Mouse (Mus musculus) neutrophil, adult 83 days (primary cell): ENCODE results near the gene Araf. TPM values are rescaled to one million over a fixed set of nuclear protein-coding genes. Genes with fewer than 3 reads are reported as not detected.

ENCODE experiments used
- total RNA-seq, 2 experiments: library from RNA; stranded (reverse); gene quantifications; one replicate each; pipeline ENCODE4 v1.2.4; 2023

The Araf gene
- 10 to 100 TPM; 53.8 to 54.4 TPM for total RNA-seq

DNA sequence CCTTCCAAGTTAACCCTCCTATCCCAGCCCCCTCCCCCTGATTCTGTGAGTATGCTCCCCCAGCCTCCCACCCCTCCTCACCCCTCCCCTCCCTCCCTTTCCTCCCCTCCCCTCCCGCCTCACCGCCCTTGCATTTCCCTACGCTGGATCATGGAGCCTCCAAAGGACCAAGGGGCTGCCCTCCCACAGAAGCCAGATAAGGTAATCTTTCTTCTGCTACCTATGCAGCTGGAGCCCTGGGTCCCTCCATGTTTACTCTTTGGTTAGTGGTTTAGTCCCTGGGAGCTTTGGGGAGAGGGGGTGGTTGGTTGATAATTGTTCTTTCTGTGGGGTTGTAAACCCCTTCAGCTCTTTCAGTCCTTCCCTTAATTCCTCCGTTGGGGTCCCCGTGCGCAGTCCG lies at the start of gene Araf:
Araf (plus strand) TSS at position 134 of the 400 bp plus-strand sequence.

DNA sequence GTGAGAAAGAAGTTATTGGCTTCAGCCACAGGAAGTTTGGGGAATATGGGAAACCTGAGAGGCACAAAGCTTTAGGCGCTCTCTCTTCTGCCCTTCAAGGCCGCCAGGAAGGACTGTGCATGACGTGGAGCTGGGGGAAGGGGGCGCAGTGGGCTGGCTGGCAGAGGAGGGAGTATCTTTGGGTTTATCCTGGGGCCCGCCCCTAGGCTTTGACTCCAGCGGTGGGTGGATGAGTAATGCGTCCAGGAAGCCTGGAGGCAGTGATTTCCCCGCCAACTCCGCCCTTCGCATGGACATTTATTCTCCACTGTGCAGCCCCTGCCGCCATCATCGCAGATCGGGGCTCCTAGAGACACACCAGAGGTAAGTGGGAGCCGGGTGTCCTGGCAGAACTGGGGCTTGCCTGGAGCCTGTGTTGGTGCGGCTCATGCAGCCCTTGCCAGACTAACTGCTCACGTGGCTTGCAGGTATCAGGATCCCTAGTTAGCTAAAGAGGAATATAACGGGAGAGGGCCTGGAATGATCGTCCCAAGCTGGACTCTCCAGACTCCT lies 72.4 kb downstream of the Araf start, which contains the start of gene Timp1:
Timp1 (plus strand) TSS at position 205 of the 552 bp plus-strand sequence.

Other genes starting within 250 kb of the Araf start
- not detected for gene Rgn, start 248.0 kb upstream of the Araf start, total RNA-seq
- gene Rbm10, start 180.3 kb upstream of the Araf start, total RNA-seq, result 10 to 100 TPM; 29.8 to 33.9 TPM
- 10 to 100 TPM; 91.8 to 95.9 TPM for gene Ndufb11, start 180.2 kb upstream of the Araf start, total RNA-seq
- gene Uba1, start 139.5 kb upstream of the Araf start, total RNA-seq, result 100 to 1,000 TPM; 192 to 196 TPM
- gene Cdk16, start 109.9 kb upstream of the Araf start, total RNA-seq, result 10 to 100 TPM; 41.6 to 46.3 TPM
- 1 to 10 TPM; 4.6 to 6.6 TPM for gene Usp11, start 93.9 kb upstream of the Araf start, total RNA-seq
- under 1 TPM in 1 of 2 experiments, not detected in 1; 0.68 TPM for gene Timp1, start 72.4 kb downstream of the Araf start, total RNA-seq
- 1 to 10 TPM; 1.8 to 2.1 TPM for gene Syn1, start 123.2 kb downstream of the Araf start, total RNA-seq
- 100 to 1,000 TPM; 216 to 243 TPM for gene Cfp, start 133.7 kb downstream of the Araf start, total RNA-seq
- gene Elk1, start 152.8 kb downstream of the Araf start, total RNA-seq, result 10 to 100 TPM in 1 of 2 experiments, 1 to 10 TPM in 1; 9.7 to 11.9 TPM
- 10 to 100 TPM; 20.2 to 29.1 TPM for gene Uxt, start 164.2 kb downstream of the Araf start, total RNA-seq